Mouse (Mus musculus): Measurements from ENCODE around the gene Tmem233.

Tmem233 gene

GRCm38 (mm10) chr5:116004271-116004670 is 78.8 kb downstream of the Tmem233 start:
- DNase-seq (ENCODE audit: low spot score) = no peak

- DNase-seq (ENCODE audit: low spot score) = no peak
Observed at GRCm38 (mm10) chr5:116003825-116004224, 79.2 kb downstream of the Tmem233 start.

GRCm38 (mm10) chr5:116003154-116003553 is 79.9 kb downstream of the Tmem233 start:
- no peak for DNase-seq (ENCODE audit: low spot score)

- no peak for DNase-seq (ENCODE audit: low spot score)
Observed at GRCm38 (mm10) chr5:115997376-115997775, 85.7 kb downstream of the Tmem233 start.

- DNase-seq (ENCODE audit: low spot score) = no peak
Observed at GRCm38 (mm10) chr5:115994101-115994500, 88.9 kb downstream of the Tmem233 start.

- DNase-seq (ENCODE audit: low spot score) = no peak
Observed at GRCm38 (mm10) chr5:115991717-115992116, 91.3 kb downstream of the Tmem233 start.

Data from c-Kit-positive CD71-positive TER-119-positive erythroid progenitor cells, embryonic 14.5 days (primary cell).